Mouse (Mus musculus) macrophage (primary cell): ENCODE data around the gene Icosl. TPM values are rescaled to one million over a fixed set of nuclear protein-coding genes. Genes with fewer than 3 reads are reported as not detected.
"Not testable (repeated sequence)": the region's sequence is repeated elsewhere in the genome, so short reads cannot be mapped to it uniquely, and the experiment has no call there.

Source experiments
- H3K27ac ChIP-seq: fragments of 350-480 bp; formaldehyde crosslinking; 2 replicates; pipeline ENCODE4 v1.9.0; 2021
- H3K36me3 ChIP-seq: fragments of 350-480 bp; formaldehyde crosslinking; 2 replicates; pipeline ENCODE4 v1.9.0; 2021; ENCODE audit errors: inconsistent target
- H3K4me3 ChIP-seq: fragments of 350-480 bp; formaldehyde crosslinking; 2 replicates; pipeline ENCODE4 v1.9.0; 2021; ENCODE audit errors: inconsistent target
- H3K79me2 ChIP-seq: fragments of 350-480 bp; formaldehyde crosslinking; 2 replicates; pipeline ENCODE4 v1.9.0; 2021; ENCODE audit errors: inconsistent target
- WGBS: methylation state at CpG from one replicate; pipeline ENCODE4 v1.1.7; 2026; ENCODE audit warnings: inconsistent platforms; ENCODE audit not compliant: missing documents; 5-methylcytosine and 5-hydroxymethylcytosine counted together
- polyA plus RNA-seq: library from polyadenylated mRNA; stranded (reverse); fragments of 250-400 nt; gene quantifications from 3 replicates; pipeline ENCODE4 v1.2.4, GENCODE M21; 2018; ENCODE audit warnings: inconsistent platforms
- total RNA-seq, 78 experiments: library from RNA; depleted of rRNA; stranded (reverse); fragments of 250-400 nt; gene quantifications; 1 replicate in 9 of 78; 2 replicates in 24 of 78; 3 replicates in 43 of 78; 4 replicates in 2 of 78; pipeline ENCODE4 v1.2.4; 2018; ENCODE audit warnings: inconsistent platforms in 56 of 78

The Icosl gene
- total RNA-seq (2018; cell fraction: chromatin; rRNA removed): 100 to 1,000 TPM in 12 of 26 experiments, 10 to 100 TPM in 12, 1 to 10 TPM in 2; 5.6 to 297 (median 81.2) TPM
- 10 to 100 TPM in 18 of 26 experiments, 1 to 10 TPM in 8; 3.2 to 63.4 (median 12.6) TPM for total RNA-seq (2018; cell fraction: cytosol; rRNA removed)
- 100 to 1,000 TPM in 16 of 26 experiments, 10 to 100 TPM in 10; 16.2 to 343 (median 144) TPM for total RNA-seq (2018; cell fraction: nucleus; rRNA removed)
- polyA plus RNA-seq: 3.6 to 12.1 TPM (median 7.4 TPM) in 3 replicates

- Histone ChIP-seq H3K36me3 (peaks cover 22% of the 10 kb centered on the region), H3K79me2 (peaks cover 21% of the 10 kb centered on the region; the same call in 1 of the 2 replicates), H3K27ac (peak within 1 kb of the TSS; percentile 60), H3K4me3 (peak within 1 kb of the TSS; percentile 60)
- WGBS: under 1% methylated on average over 66 of the region's 66 CpGs
Observed at GRCm38 (mm10) chr10:78069101-78070011, at the start of gene Icosl. Gene Icosl, plus strand, starts transcription at chr10:78069302.

GRCm38 (mm10) chr10:78019984-78020383 lies 49.1 kb upstream of the Icosl start:
- not testable (repeated sequence) for H3K4me3 ChIP-seq, H3K36me3 ChIP-seq, H3K27ac ChIP-seq, H3K79me2 ChIP-seq
- 92% methylated on average over 6 of the region's 11 CpGs for WGBS

- H3K79me2 ChIP-seq, H3K4me3 ChIP-seq, H3K36me3 ChIP-seq, H3K27ac ChIP-seq: not testable (repeated sequence)
- WGBS: no CpG with 5 or more reads among the region's 8 CpGs
Observed at GRCm38 (mm10) chr10:78025453-78025852, 43.6 kb upstream of the Icosl start.

GRCm38 (mm10) chr10:78028129-78028528 lies 41.0 kb upstream of the Icosl start:
- Histone ChIP-seq H3K27ac (no peak overlapping the region), H3K79me2 (no peaks in the 10 kb centered on the region), H3K36me3 (no peaks in the 10 kb centered on the region), H3K4me3 (no peak overlapping the region)
- 5% methylated on average over 5 of the region's 5 CpGs for WGBS

- 100% methylated on average over 1 of the region's 1 CpGs for WGBS
- Histone ChIP-seq H3K36me3 (no peaks in the 10 kb centered on the region), H3K4me3 (no peak overlapping the region), H3K27ac (no peak overlapping the region), H3K79me2 (no peaks in the 10 kb centered on the region)
Observed at GRCm38 (mm10) chr10:78029080-78029479, 40.0 kb upstream of the Icosl start.

GRCm38 (mm10) chr10:78031987-78032386 lies 37.1 kb upstream of the Icosl start:
- Histone ChIP-seq H3K79me2 (no peaks in the 10 kb centered on the region), H3K27ac (no peak overlapping the region), H3K4me3 (no peak overlapping the region), H3K36me3 (no peaks in the 10 kb centered on the region)
- WGBS: 60% methylated on average over 2 of the region's 2 CpGs

- 91% methylated on average over 4 of the region's 4 CpGs for WGBS
- no peak overlapping the region for H3K27ac ChIP-seq
- H3K4me3 ChIP-seq: no peak overlapping the region
- no peaks in the 10 kb centered on the region for H3K79me2 ChIP-seq
- no peaks in the 10 kb centered on the region for H3K36me3 ChIP-seq
Observed at GRCm38 (mm10) chr10:78037139-78037538, 32.0 kb upstream of the Icosl start.

GRCm38 (mm10) chr10:78041647-78042046 lies 27.5 kb upstream of the Icosl start, which contains the start of gene Dnmt3l:
Gene Dnmt3l, plus strand, starts transcription at chr10:78041947.
- Histone ChIP-seq H3K4me3 (no peak within 1 kb of the TSS), H3K36me3 (no peaks in the 10 kb centered on the region), H3K27ac (no peak within 1 kb of the TSS), H3K79me2 (no peaks in the 10 kb centered on the region)
- 94% methylated on average over 5 of the region's 5 CpGs for WGBS

- 49% methylated on average over 7 of the region's 7 CpGs for WGBS
- Histone ChIP-seq H3K27ac (no peak overlapping the region), H3K79me2 (no peaks in the 10 kb centered on the region), H3K4me3 (no peak overlapping the region), H3K36me3 (no peaks in the 10 kb centered on the region)
Observed at GRCm38 (mm10) chr10:78042096-78042495, 27.0 kb upstream of the Icosl start.

GRCm38 (mm10) chr10:78042697-78043405 lies 26.3 kb upstream of the Icosl start:
- Histone ChIP-seq H3K36me3 (no peaks in the 10 kb centered on the region), H3K27ac (no peak overlapping the region), H3K79me2 (no peaks in the 10 kb centered on the region), H3K4me3 (no peak overlapping the region)
- 93% methylated on average over 13 of the region's 14 CpGs for whole genome bisulfite sequencing

- H3K27ac ChIP-seq: no peak within 1 kb of the TSS
- WGBS: 7% methylated on average over 27 of the region's 27 CpGs
- no peaks in the 10 kb centered on the region for H3K79me2 ChIP-seq
- H3K4me3 ChIP-seq: no peak within 1 kb of the TSS
- H3K36me3 ChIP-seq: no peaks in the 10 kb centered on the region
Observed at GRCm38 (mm10) chr10:78043406-78043836, 25.7 kb upstream of the Icosl start, which contains the start of gene Aire. Gene Aire, minus strand, starts transcription at chr10:78043610.

- no peak overlapping the region for H3K4me3 ChIP-seq
- H3K27ac ChIP-seq: no peak overlapping the region
- no peaks in the 10 kb centered on the region for H3K79me2 ChIP-seq
- H3K36me3 ChIP-seq: no peaks in the 10 kb centered on the region
- 100% methylated on average over 1 of the region's 1 CpGs for WGBS
Observed at GRCm38 (mm10) chr10:78044531-78044930, 24.6 kb upstream of the Icosl start.

GRCm38 (mm10) chr10:78046388-78046787 lies 22.7 kb upstream of the Icosl start:
- WGBS: 96% methylated on average over 4 of the region's 4 CpGs
- Histone ChIP-seq H3K79me2 (no peaks in the 10 kb centered on the region), H3K36me3 (no peaks in the 10 kb centered on the region), H3K27ac (no peak overlapping the region), H3K4me3 (no peak overlapping the region)

- Histone ChIP-seq H3K27ac (no peak overlapping the region), H3K36me3 (no peaks in the 10 kb centered on the region), H3K4me3 (no peak overlapping the region), H3K79me2 (no peaks in the 10 kb centered on the region)
- 92% methylated on average over 7 of the region's 10 CpGs for WGBS
Observed at GRCm38 (mm10) chr10:78048061-78048730, 20.9 kb upstream of the Icosl start.
